In genomic region chr9:41377701-41378626, GRCm38 (mm10) we compare ENCODE assay signal across 10 mouse cellular contexts.
A peak's percentile ranks its signal among the peaks of the same experiment; 100 is the strongest.
DNase-seq lines count a peak whose midpoint lies in the region; ATAC-seq and TF ChIP-seq lines count a peak whose summit lies in the region.
"Had no signal": no experiment of that assay in that cellular context is flagged by ENCODE, and none has a peak within 500 bp of the region (broad histone marks: within the 10 kb centered on the region; RNA-seq: fewer than 3 reads in every experiment).

No protein-coding gene starts in this region.

- no peaks in the 10 kb centered on the region for H3K4me1 ChIP-seq in kidney, adult 2 months (ENCODE audit: control insufficient read depth, insufficient read depth, low read length)
- H3K4me1 ChIP-seq in forebrain, embryonic 10.5 days = peaks cover 68% of the 10 kb centered on the region
- H3K4me1 ChIP-seq in limb, embryonic 10.5 days = peaks cover 53% of the 10 kb centered on the region
- H3K4me1 ChIP-seq in lung, postnatal 0 days (ENCODE audit: insufficient read depth, low read depth, low read length) = peaks cover 3% of the 10 kb centered on the region; the same call in 1 of the 2 replicates
- H3K4me1 ChIP-seq in liver, embryonic 11.5 days (replicated peaks; ENCODE audit: control insufficient read depth, insufficient read depth, low read length) = no peaks in the 10 kb centered on the region
- H3K4me1 ChIP-seq: liver, embryonic 15.5 days had no signal

- TF ChIP-seq POLR2A in kidney, adult 2 months (IDR thresholded peaks at IDR 0.05; ENCODE audit: low read depth, low read length) = no peak

- H3K9me3 ChIP-seq in forebrain, embryonic 10.5 days = no peaks in the 10 kb centered on the region
- no peaks in the 10 kb centered on the region for H3K9me3 ChIP-seq in limb, embryonic 10.5 days (replicated peaks)
- H3K9me3 ChIP-seq in lung, postnatal 0 days (ENCODE audit: low read length) = no peaks in the 10 kb centered on the region
- no peaks in the 10 kb centered on the region for H3K9me3 ChIP-seq in liver, embryonic 11.5 days (ENCODE audit: control insufficient read depth, low read length)
- H3K9me3 ChIP-seq: liver, embryonic 15.5 days had no signal

- peak; percentile 6 to 31 for DNase-seq in kidney, postnatal 4 days
- no peak for DNase-seq in kidney, adult 2 months
- peak; percentile 29 for DNase-seq in forebrain, embryonic 10.5 days (ENCODE audit: extremely low spot score, low spot score)
- no peak for DNase-seq in limb, embryonic 10.5 days (ENCODE audit: low spot score)
- DNase-seq in right cerebral cortex, postnatal 25 days = peak; percentile 24
- DNase-seq in lung, postnatal 0 days (ENCODE audit: low spot score) = no peak
- no peak for DNase-seq in liver, embryonic 11.5 days (ENCODE audit: low spot score)

- TF ChIP-seq CTCF in kidney, adult 2 months (conservative IDR thresholded peaks at IDR 0.05; ENCODE audit: insufficient read depth, insufficient read length, low read depth, low read length) = no peak
- no peak for TF ChIP-seq CTCF in lung, postnatal 0 days (IDR thresholded peaks at IDR 0.05)

- no peak for TF ChIP-seq EP300 in lung, postnatal 0 days (IDR thresholded peaks at IDR 0.05)

- H3K4me3 ChIP-seq in kidney, adult 2 months (ENCODE audit: insufficient read depth, low read depth, low read length) = no peak overlapping the region
- peak overlapping the region; percentile 45 for H3K4me3 ChIP-seq in forebrain, embryonic 10.5 days
- H3K4me3 ChIP-seq in limb, embryonic 10.5 days = no peak overlapping the region; the same call in 1 of the 2 replicates
- no peak overlapping the region for H3K4me3 ChIP-seq in lung, postnatal 0 days (ENCODE audit: low read depth, low read length)
- no peak overlapping the region for H3K4me3 ChIP-seq in liver, embryonic 11.5 days (ENCODE audit: low read depth, low read length)
- H3K4me3 ChIP-seq: erythroblast, embryonic 14.5 days; liver, embryonic 15.5 days had no signal

- no peak for ATAC-seq in CD4-positive, CD25-positive, alpha-beta regulatory T cell, adult 4 months
- no peak for ATAC-seq in lung, postnatal 0 days
- ATAC-seq in liver, embryonic 11.5 days (replicated peaks; ENCODE audit: low FRiP score) = no peak

- WGBS in kidney, adult 2 months = 60% methylated on average over 18 of the region's 18 CpGs
- 46% methylated on average over 18 of the region's 18 CpGs for WGBS in forebrain, embryonic 10.5 days
- 77% methylated on average over 18 of the region's 18 CpGs for WGBS in limb, embryonic 10.5 days
- WGBS in lung, postnatal 0 days = 79% methylated on average over 18 of the region's 18 CpGs
- WGBS in liver, embryonic 11.5 days = 75% methylated on average over 18 of the region's 18 CpGs

- H3K4me2 ChIP-seq in lung, postnatal 0 days (replicated peaks; ENCODE audit: low read depth, low read length) = no peak overlapping the region
- no peak overlapping the region for H3K4me2 ChIP-seq in liver, embryonic 11.5 days
- H3K4me2 ChIP-seq: liver, embryonic 15.5 days had no signal

- no peak overlapping the region for H3K9ac ChIP-seq in lung, postnatal 0 days (replicated peaks; ENCODE audit: low read depth)
- no peak overlapping the region for H3K9ac ChIP-seq in liver, embryonic 11.5 days (ENCODE audit: low read depth, low read length)
- H3K9ac ChIP-seq: liver, embryonic 15.5 days had no signal

- no peaks in the 10 kb centered on the region for H3K36me3 ChIP-seq in kidney, adult 2 months (ENCODE audit: control insufficient read depth, insufficient read depth, low read length)
- no peaks in the 10 kb centered on the region for H3K36me3 ChIP-seq in forebrain, embryonic 10.5 days (replicated peaks)
- H3K36me3 ChIP-seq in limb, embryonic 10.5 days = no peaks in the 10 kb centered on the region
- no peaks in the 10 kb centered on the region for H3K36me3 ChIP-seq in lung, postnatal 0 days (ENCODE audit: insufficient read depth, low read length)
- no peaks in the 10 kb centered on the region for H3K36me3 ChIP-seq in liver, embryonic 11.5 days (ENCODE audit: control insufficient read depth, insufficient read depth, low read length)
- H3K36me3 ChIP-seq: liver, embryonic 15.5 days had no signal

- no peak overlapping the region for H3K27ac ChIP-seq in kidney, adult 2 months (ENCODE audit: insufficient read depth, low read depth, low read length)
- peak overlapping the region; percentile 89 for H3K27ac ChIP-seq in forebrain, embryonic 10.5 days
- H3K27ac ChIP-seq in limb, embryonic 10.5 days = peak overlapping the region; percentile 90
- H3K27ac ChIP-seq in lung, postnatal 0 days (ENCODE audit: low read length) = no peak overlapping the region
- H3K27ac ChIP-seq in liver, embryonic 11.5 days (ENCODE audit: low read depth, low read length) = no peak overlapping the region
- H3K27ac ChIP-seq: liver, embryonic 15.5 days had no signal

- no peaks in the 10 kb centered on the region for H3K27me3 ChIP-seq in kidney, adult 2 months (replicated peaks; ENCODE audit: control insufficient read depth, insufficient read depth, low read length)
- 0 out of 2 replicates have a peak, but pooled peaks cover 3% of the 10 kb centered on the region for H3K27me3 ChIP-seq in forebrain, embryonic 10.5 days (ENCODE audit: poor library complexity, severe bottlenecking)
- no peaks in the 10 kb centered on the region for H3K27me3 ChIP-seq in limb, embryonic 10.5 days (ENCODE audit: low read depth, poor library complexity, severe bottlenecking)
- H3K27me3 ChIP-seq in lung, postnatal 0 days (replicated peaks; ENCODE audit: insufficient read depth, low read length) = no peaks in the 10 kb centered on the region
- no peaks in the 10 kb centered on the region for H3K27me3 ChIP-seq in liver, embryonic 11.5 days (replicated peaks; ENCODE audit: control insufficient read depth, insufficient read depth, low read length)

Comparison
In these comparisons a context has a peak if more than half of its experiments do, and no peak if none do; other contexts are left out.
1. DNase-seq: peak in kidney, postnatal 4 days (2 of 2), forebrain, embryonic 10.5 days (single experiment) and right cerebral cortex, postnatal 25 days (single experiment); none in kidney, adult 2 months (single experiment), limb, embryonic 10.5 days (single experiment), lung, postnatal 0 days (single experiment) and liver, embryonic 11.5 days (single experiment).
2. H3K27ac ChIP-seq: peak in forebrain, embryonic 10.5 days (single experiment) and limb, embryonic 10.5 days (single experiment); none in kidney, adult 2 months (single experiment), lung, postnatal 0 days (single experiment) and liver, embryonic 11.5 days (single experiment).